Mouse (Mus musculus): ENCODE data around the gene Slc2a10.

DNA sequence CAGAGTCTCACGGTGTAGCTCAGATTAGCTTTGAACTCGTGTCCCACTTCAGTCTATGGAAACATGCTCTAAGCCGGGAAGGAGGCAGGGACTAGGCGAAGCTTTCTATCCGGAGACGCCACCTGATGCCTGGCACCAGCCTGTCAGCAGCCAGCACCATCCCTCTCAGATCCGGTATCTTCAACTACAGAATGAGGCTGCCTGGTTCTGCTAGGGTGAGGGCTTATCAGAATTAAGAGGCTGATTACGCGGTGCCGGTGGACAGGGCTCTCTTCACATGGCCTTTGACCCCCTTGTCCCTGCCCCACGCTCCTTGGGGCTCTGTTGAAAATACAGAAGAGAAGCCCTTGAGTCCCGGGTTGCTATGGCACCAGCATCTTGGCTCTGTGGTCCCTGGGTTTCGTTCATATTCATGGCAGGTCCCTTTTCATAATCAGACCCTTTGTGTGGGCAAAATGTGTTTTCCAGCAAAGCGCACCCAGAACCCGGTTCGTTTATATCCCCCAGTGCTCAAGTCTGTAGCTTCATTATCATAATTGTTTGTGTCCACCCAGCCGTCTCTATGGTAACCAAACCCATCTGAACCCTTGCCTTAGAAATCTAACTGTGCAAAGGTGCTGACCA lies 9.9 kb upstream of the Slc2a10 start:
- no peak for TF ChIP-seq POLR2A (IDR thresholded peaks at IDR 0.05; ENCODE audit: control insufficient read depth, extremely low read depth, insufficient read depth, low read length, poor library complexity)
- no peak for TF ChIP-seq CTCF (IDR thresholded peaks at IDR 0.05; ENCODE audit: borderline replicate concordance, control insufficient read depth, extremely low read depth, insufficient read depth, low read length, poor library complexity)

All from thymus, adult 2 months (tissue).